Mouse (Mus musculus) stomach, embryonic 14.5 days (tissue): ENCODE results near the gene Mynn. TPM values are rescaled to one million over a fixed set of nuclear protein-coding genes. Genes with fewer than 3 reads are reported as not detected.

Experiments
- ATAC-seq: fragments of 200-750 bp; cut with Nextera tagmentation; 2 replicates; pipeline ENCODE4 v1.8.0; 2017; ENCODE audit warnings: low read depth, moderate TSS enrichment; ENCODE audit not compliant: insufficient number of reproducible peaks, insufficient read depth, low FRiP score
- H3K27ac ChIP-seq: fragments of 300-500 bp; sonication (generic); 2 replicates; pipeline ENCODE4 v1.5.1; 2014; ENCODE audit warnings: mild to moderate bottlenecking, low read length, moderate library complexity, mixed read lengths
- H3K27me3 ChIP-seq: fragments of 300-500 bp; sonication (generic); 2 replicates; pipeline ENCODE4 v1.6.1; 2014; ENCODE audit warnings: low read length, control low read depth, mixed read lengths; ENCODE audit not compliant: control insufficient read depth, insufficient read depth
- H3K36me3 ChIP-seq: fragments of 300-500 bp; sonication (generic); 2 replicates; pipeline ENCODE4 v1.6.1; 2014; ENCODE audit warnings: mild to moderate bottlenecking, control low read depth, low read length, moderate library complexity, mixed read lengths; ENCODE audit not compliant: control insufficient read depth, insufficient read depth
- H3K4me1 ChIP-seq: fragments of 300-500 bp; sonication (generic); 2 replicates; pipeline ENCODE4 v1.6.1; 2014; ENCODE audit warnings: low read length, control low read depth, mixed read lengths; ENCODE audit not compliant: control insufficient read depth, insufficient read depth
- H3K4me2 ChIP-seq: fragments of 300-500 bp; sonication (generic); replicated peaks from 2 replicates; pipeline ENCODE4 v1.6.1; 2014; ENCODE audit warnings: low read depth, low read length, control low read depth
- H3K4me3 ChIP-seq: fragments of 300-500 bp; sonication (generic); 2 replicates; pipeline ENCODE4 v1.5.1; 2014; ENCODE audit warnings: low read depth, low read length, control low read depth
- H3K9ac ChIP-seq: fragments of 300-500 bp; sonication (generic); replicated peaks from 2 replicates; pipeline ENCODE4 v1.6.1; 2014; ENCODE audit warnings: low read depth, mild to moderate bottlenecking, control low read depth, low read length, moderate library complexity, mixed read lengths
- H3K9me3 ChIP-seq: fragments of 300-500 bp; sonication (generic); 2 replicates; pipeline ENCODE4 v1.6.1; 2016; ENCODE audit warnings: low read depth, low read length, control low read depth; ENCODE audit not compliant: control insufficient read depth
- WGBS: fragments of 180-500 bp; shearing (Covaris S2); extraction: QIAGEN DNeasy Blood & Tissue Kit; methylation state at CpG from one replicate; pipeline ENCODE4 v1.1.7; 2014; 5-methylcytosine and 5-hydroxymethylcytosine counted together
- polyA plus RNA-seq: library from polyadenylated mRNA; unstranded; fragments of >200 nt; fragmentation: Nextera tagmentation; extraction: Ambion mirVana; gene quantifications from 2 replicates; pipeline ENCODE4 v1.2.1, GENCODE M21; 2014

Mynn gene
- polyA plus RNA-seq, 1 experiment from 2014 or later = 30.2 TPM

DNA sequence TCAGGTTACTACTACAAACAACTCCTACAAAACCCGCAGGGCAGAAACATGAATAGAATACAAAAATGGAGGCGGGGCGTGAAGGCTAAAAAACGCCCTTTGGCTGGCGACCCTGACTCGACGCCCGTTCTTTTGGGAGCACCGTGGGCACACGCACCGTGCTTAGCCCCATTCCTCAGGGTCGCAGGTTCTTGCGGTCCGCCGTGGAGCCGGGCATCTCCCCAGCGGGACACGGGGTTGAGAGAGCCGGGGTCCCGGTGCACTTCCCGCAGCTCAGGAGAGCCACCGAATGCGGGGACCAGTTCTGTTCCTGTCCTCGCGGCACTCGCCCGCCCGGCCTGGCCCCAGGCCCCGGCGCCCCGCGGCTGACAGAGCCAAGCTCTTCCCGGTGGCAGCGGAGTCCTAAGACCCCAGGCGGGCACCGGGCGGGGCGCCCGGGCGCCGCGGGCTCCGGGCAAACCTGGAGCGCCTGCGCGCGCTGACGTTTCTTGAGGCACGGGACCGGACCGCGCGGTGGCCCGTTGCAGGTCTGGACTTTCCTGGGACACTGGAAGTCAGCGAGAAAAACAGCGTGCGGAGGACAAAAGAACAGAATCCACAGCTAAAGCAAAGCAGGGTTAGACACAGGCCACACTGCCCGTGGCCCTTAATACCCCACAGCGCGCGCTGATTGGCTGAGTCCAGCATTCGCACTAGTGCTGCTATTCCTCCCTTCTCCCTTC, 6.6 kb upstream of the Mynn start:
- Histone ChIP-seq H3K27ac (no peak overlapping the region), H3K9ac (peak overlapping the region; percentile 52), H3K4me2 (peak overlapping the region; percentile 73), H3K4me3 (peak overlapping the region; percentile 72), H3K9me3 (no peaks in the 10 kb centered on the region), H3K4me1 (peaks cover 2% of the 10 kb centered on the region; the same call in 1 of the 2 replicates), H3K36me3 (no peaks in the 10 kb centered on the region), H3K27me3 (no peaks in the 10 kb centered on the region)
- peak; percentile 21 for ATAC-seq
- WGBS = under 1% methylated on average over 62 of the region's 62 CpGs

GRCm38 (mm10) chr3:30597271-30597670, 4.6 kb upstream of the Mynn start:
- Histone ChIP-seq H3K4me3 (no peak overlapping the region), H3K27me3 (no peaks in the 10 kb centered on the region), H3K9me3 (no peaks in the 10 kb centered on the region), H3K4me1 (peaks cover 2% of the 10 kb centered on the region; the same call in 1 of the 2 replicates), H3K36me3 (no peaks in the 10 kb centered on the region), H3K9ac (no peak overlapping the region), H3K27ac (no peak overlapping the region), H3K4me2 (no peak overlapping the region)
- WGBS = 74% methylated on average over 7 of the region's 7 CpGs
- ATAC-seq = no peak

- H3K4me1 ChIP-seq = peaks cover 6% of the 10 kb centered on the region
- no peaks in the 10 kb centered on the region for H3K9me3 ChIP-seq
- peak within 1 kb of the TSS; percentile 56; the same call in 1 of the 2 replicates for H3K27ac ChIP-seq
- WGBS = 2% methylated on average over 32 of the region's 32 CpGs
- no peaks in the 10 kb centered on the region for H3K27me3 ChIP-seq
- H3K4me3 ChIP-seq = peak within 1 kb of the TSS; percentile 88
- peaks cover 5% of the 10 kb centered on the region; the same call in 1 of the 2 replicates for H3K36me3 ChIP-seq
- H3K4me2 ChIP-seq = peak within 1 kb of the TSS; percentile 96
- no peak for ATAC-seq
- H3K9ac ChIP-seq = peak within 1 kb of the TSS; percentile 28; the same call in 1 of the 2 replicates
Observed at GRCm38 (mm10) chr3:30599711-30600545, 1.9 kb upstream of the Mynn start, which contains the start of gene Actrt3. TSS of gene Actrt3 (minus strand) at chr3:30599939.

GRCm38 (mm10) chr3:30600717-30601116, 1.1 kb upstream of the Mynn start:
- ATAC-seq = no peak
- Histone ChIP-seq H3K36me3 (peaks cover 5% of the 10 kb centered on the region; the same call in 1 of the 2 replicates), H3K4me3 (peak overlapping the region; percentile 88), H3K9me3 (no peaks in the 10 kb centered on the region), H3K27ac (peak overlapping the region; percentile 56; the same call in 1 of the 2 replicates), H3K27me3 (no peaks in the 10 kb centered on the region), H3K4me2 (peak overlapping the region; percentile 96), H3K4me1 (peaks cover 6% of the 10 kb centered on the region), H3K9ac (no peak overlapping the region)
- WGBS = under 1% methylated on average over 14 of the region's 14 CpGs

GRCm38 (mm10) chr3:30601175-30601574, 690 bp upstream of the Mynn start:
- Histone ChIP-seq H3K4me3 (peak overlapping the region; percentile 88), H3K36me3 (peaks cover 7% of the 10 kb centered on the region; the same call in 1 of the 2 replicates), H3K9me3 (no peaks in the 10 kb centered on the region), H3K4me1 (peaks cover 4% of the 10 kb centered on the region), H3K27ac (no peak overlapping the region), H3K4me2 (peak overlapping the region; percentile 96), H3K27me3 (no peaks in the 10 kb centered on the region), H3K9ac (no peak overlapping the region)
- peak; percentile 21 for ATAC-seq
- under 1% methylated on average over 17 of the region's 17 CpGs for WGBS

GRCm38 (mm10) chr3:30601610-30602064, 228 bp upstream of the Mynn start:
- no peaks in the 10 kb centered on the region for H3K27me3 ChIP-seq
- 1% methylated on average over 13 of the region's 13 CpGs for WGBS
- H3K36me3 ChIP-seq = peaks cover 10% of the 10 kb centered on the region; the same call in 1 of the 2 replicates
- peak overlapping the region; percentile 86 for H3K9ac ChIP-seq
- peak overlapping the region; percentile 88 for H3K4me3 ChIP-seq
- H3K4me2 ChIP-seq = peak overlapping the region; percentile 96
- no peak; the same call in 1 of the 2 replicates for ATAC-seq
- no peaks in the 10 kb centered on the region for H3K9me3 ChIP-seq
- H3K4me1 ChIP-seq = peaks cover 4% of the 10 kb centered on the region
- peak overlapping the region; percentile 92 for H3K27ac ChIP-seq

GRCm38 (mm10) chr3:30602740-30603098, 854 bp downstream of the Mynn start:
- ATAC-seq = no peak; the same call in none of the 2 replicates
- H3K9me3 ChIP-seq = no peaks in the 10 kb centered on the region
- no peaks in the 10 kb centered on the region for H3K27me3 ChIP-seq
- peaks cover 19% of the 10 kb centered on the region for H3K36me3 ChIP-seq
- peaks cover 4% of the 10 kb centered on the region for H3K4me1 ChIP-seq
- H3K9ac ChIP-seq = peak overlapping the region; percentile 86
- under 1% methylated on average over 27 of the region's 27 CpGs for WGBS
- H3K4me3 ChIP-seq = peak overlapping the region; percentile 88
- H3K4me2 ChIP-seq = peak overlapping the region; percentile 74
- H3K27ac ChIP-seq = peak overlapping the region; percentile 92

DNA sequence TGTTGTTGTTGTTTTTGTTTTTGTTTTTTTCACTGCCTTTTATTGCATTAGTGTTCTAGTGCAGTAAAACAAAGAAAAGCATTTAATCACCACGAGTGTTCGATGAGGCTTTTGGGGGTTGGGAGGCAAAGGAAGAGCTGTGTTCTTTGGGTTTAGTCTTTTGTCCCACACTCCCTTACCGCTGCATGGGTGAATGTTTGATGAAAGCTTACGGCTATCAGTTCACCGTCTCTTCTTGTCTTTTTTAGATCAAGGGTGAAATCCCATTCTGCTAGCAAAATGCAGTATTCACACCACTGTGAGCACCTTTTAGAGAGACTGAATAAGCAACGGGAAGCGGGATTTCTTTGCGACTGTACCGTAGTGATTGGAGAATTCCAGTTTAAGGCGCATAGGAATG, 1.4 kb downstream of the Mynn start:
- Histone ChIP-seq H3K27ac (no peak overlapping the region), H3K9ac (no peak overlapping the region; the same call in 1 of the 2 replicates), H3K4me2 (peak overlapping the region; percentile 74), H3K4me1 (peaks cover 4% of the 10 kb centered on the region), H3K36me3 (peaks cover 23% of the 10 kb centered on the region), H3K27me3 (no peaks in the 10 kb centered on the region), H3K4me3 (peak overlapping the region; percentile 88), H3K9me3 (no peaks in the 10 kb centered on the region)
- no peak for ATAC-seq
- 40% methylated on average over 10 of the region's 10 CpGs for WGBS
